Mouse (Mus musculus): ENCODE measurements around the gene Adgb. TPM values are rescaled to one million over a fixed set of nuclear protein-coding genes. Genes with fewer than 3 reads are reported as not detected.

Gene Adgb
- polyA plus RNA-seq, 1 experiment from 2014 or later: 0.04 TPM

DNA sequence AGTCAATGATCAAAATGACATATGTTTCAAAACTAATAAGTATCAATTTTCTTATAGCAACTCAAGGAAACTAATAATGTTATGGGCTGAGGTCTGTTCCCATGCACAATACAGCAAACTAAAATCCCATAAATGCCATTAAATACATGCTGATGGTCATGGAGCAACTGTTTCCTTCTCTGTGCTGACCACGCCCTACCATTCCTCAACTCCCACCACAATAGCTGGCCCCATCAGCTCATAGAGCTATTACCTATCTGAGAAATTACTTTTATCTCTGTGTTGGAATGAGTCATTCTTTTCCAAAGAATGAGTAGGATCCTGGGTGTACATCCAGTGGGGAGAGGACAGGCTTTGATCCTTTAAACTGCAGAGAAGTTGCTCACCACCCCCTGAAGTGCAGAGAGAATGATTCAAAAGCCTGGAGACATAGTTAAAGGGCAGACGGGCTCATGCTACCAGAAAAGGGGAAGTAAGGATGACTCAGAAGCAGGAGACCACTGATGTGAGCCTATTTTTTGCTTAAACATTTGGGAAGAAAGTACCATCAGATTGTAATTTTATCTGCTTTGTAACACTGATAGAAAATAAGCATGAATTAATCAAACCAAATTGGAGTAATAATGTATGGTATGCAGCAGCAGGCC, 184.8 kb downstream of the Adgb start:
- ATAC-seq (replicated peaks; ENCODE audit: low FRiP score, low read depth) (no peak), DNase-seq (ENCODE audit: low spot score) (no peak)
- no peak for TF ChIP-seq CTCF (IDR thresholded peaks at IDR 0.05; ENCODE audit: low read depth)
- WGBS: 62% methylated on average over 2 of the region's 2 CpGs
- Histone ChIP-seq H3K4me2 (ENCODE audit: low read length) (no peak overlapping the region), H3K9ac (ENCODE audit: low read depth, low read length) (no peak overlapping the region), H3K4me1 (replicated peaks; ENCODE audit: insufficient read depth, low read length) (no peaks in the 10 kb centered on the region), H3K27ac (no peak overlapping the region), H3K9me3 (replicated peaks; ENCODE audit: low read length) (no peaks in the 10 kb centered on the region), H3K27me3 (ENCODE audit: insufficient read depth, low read length) (no peaks in the 10 kb centered on the region), H3K4me3 (replicated peaks; ENCODE audit: low read depth, low read length) (no peak overlapping the region), H3K36me3 (ENCODE audit: insufficient read depth, low read length) (no peaks in the 10 kb centered on the region)

Other genes starting within 250 kb of the Adgb start
- 20.7 and 21.8 TPM in 2 replicates for gene Rab32, start 85.9 kb upstream of the Adgb start, polyA plus RNA-seq (2015; fragmentation: Nextera tagmentation; extraction: Ambion mirVana)
- gene Gm10944, start 209.0 kb upstream of the Adgb start, polyA plus RNA-seq (2015; fragmentation: Nextera tagmentation; extraction: Ambion mirVana): not detected in 2 replicates